In the genomic region with DNA sequence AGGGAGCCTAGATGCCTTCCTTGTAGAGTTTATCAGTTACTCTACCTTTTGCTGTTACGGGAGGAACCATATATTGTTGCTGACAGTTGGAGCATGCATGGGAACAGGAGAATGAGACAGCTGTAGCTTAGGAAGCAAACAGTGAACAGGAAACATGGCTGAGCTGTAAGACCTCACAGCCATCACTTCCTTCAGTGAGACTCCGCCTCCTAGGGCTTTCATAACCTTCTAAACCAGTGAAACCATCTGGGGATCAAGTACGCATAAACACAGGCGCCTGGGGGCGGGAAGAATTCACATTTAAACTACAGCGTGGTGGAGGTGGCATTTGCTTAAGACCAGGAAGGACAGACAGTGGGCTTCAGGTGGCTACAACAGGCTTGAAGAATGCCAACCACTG, we compare ENCODE assay signal across 24 mouse cellular contexts.
A peak's percentile ranks its signal among the peaks of the same experiment; 100 is the strongest.
DNase-seq lines count a peak whose midpoint lies in the region; ATAC-seq and TF ChIP-seq lines count a peak whose summit lies in the region.
"Had no signal": no experiment of that assay in that cellular context is flagged by ENCODE, and none has a peak within 500 bp of the region (broad histone marks: within the 10 kb centered on the region; RNA-seq: fewer than 3 reads in every experiment).

No protein-coding gene starts in this region.

- 90% methylated on average over 6 of the region's 6 CpGs for WGBS in forebrain, embryonic 13.5 days
- 82% methylated on average over 6 of the region's 6 CpGs for WGBS in forebrain, embryonic 11.5 days
- 87% methylated on average over 6 of the region's 6 CpGs for whole genome bisulfite sequencing in hindbrain, postnatal 0 days
- 81% methylated on average over 6 of the region's 6 CpGs for WGBS in hindbrain, embryonic 11.5 days
- 65% methylated on average over 6 of the region's 6 CpGs for WGBS in lung, embryonic 15.5 days

- no peak overlapping the region for H3K4me2 ChIP-seq in forebrain, embryonic 13.5 days
- no peak overlapping the region for H3K4me2 ChIP-seq in forebrain, embryonic 11.5 days (ENCODE audit: low read depth, low read length, severe bottlenecking)
- H3K4me2 ChIP-seq in hindbrain, postnatal 0 days (ENCODE audit: low read depth, low read length): no peak overlapping the region
- no peak overlapping the region for H3K4me2 ChIP-seq in hindbrain, embryonic 11.5 days (replicated peaks; ENCODE audit: low read depth, low read length)
- H3K4me2 ChIP-seq in lung, embryonic 15.5 days: no peak overlapping the region
- H3K4me2 ChIP-seq: heart, embryonic 12.5 days; stomach, embryonic 15.5 days had no signal

- peak overlapping the region; percentile 86 for H3K27ac ChIP-seq in forebrain, embryonic 13.5 days
- no peak overlapping the region for H3K27ac ChIP-seq in forebrain, embryonic 11.5 days (ENCODE audit: low read depth, low read length)
- H3K27ac ChIP-seq in hindbrain, postnatal 0 days: peak overlapping the region; percentile 51; the same call in 1 of the 2 replicates
- H3K27ac ChIP-seq in hindbrain, embryonic 11.5 days (ENCODE audit: low read depth, low read length): no peak overlapping the region
- 0 out of 2 replicates have a peak overlapping the region, but pooled peaks have one; percentile 76 for H3K27ac ChIP-seq in lung, embryonic 15.5 days
- H3K27ac ChIP-seq: liver, embryonic 14.5 days had no signal

- no peak for TF ChIP-seq CTCF in hindbrain, postnatal 0 days (IDR thresholded peaks at IDR 0.05; ENCODE audit: low read depth)

- H3K4me3 ChIP-seq in forebrain, embryonic 13.5 days: no peak overlapping the region
- no peak overlapping the region for H3K4me3 ChIP-seq in forebrain, embryonic 11.5 days (ENCODE audit: low read depth, low read length)
- H3K4me3 ChIP-seq in hindbrain, postnatal 0 days (ENCODE audit: low read length): no peak overlapping the region
- no peak overlapping the region for H3K4me3 ChIP-seq in hindbrain, embryonic 11.5 days (ENCODE audit: low read depth, low read length)
- H3K4me3 ChIP-seq in lung, embryonic 15.5 days: no peak overlapping the region
- H3K4me3 ChIP-seq: heart, embryonic 12.5 days; megakaryocyte, embryonic 14.5 days; myocyte; stomach, embryonic 15.5 days had no signal

- ATAC-seq in forebrain, embryonic 13.5 days: no peak
- ATAC-seq in forebrain, embryonic 11.5 days (replicated peaks; ENCODE audit: low FRiP score): no peak
- ATAC-seq in hindbrain, postnatal 0 days: no peak
- no peak for ATAC-seq in hindbrain, embryonic 11.5 days (ENCODE audit: low FRiP score)
- ATAC-seq in lung, embryonic 15.5 days (ENCODE audit: borderline replicate concordance, extremely low read depth, low FRiP score, low TSS enrichment): no peak
- peak; percentile 19 to 65; a peak in 3 of 4 replicates for ATAC-seq in hematopoietic stem cell, adult 5-6 weeks (replicated peaks in 1 of 2; ENCODE audit: insufficient read depth in 1 of 2, low FRiP score in 2 of 2, low TSS enrichment in 1 of 2, low read depth in 1 of 2, poor library complexity in 2 of 2, severe bottlenecking in 2 of 2)
- ATAC-seq: CD4-positive, CD25-positive, alpha-beta regulatory T cell, adult 4 months; Patski had no signal

- H3K9ac ChIP-seq in forebrain, embryonic 13.5 days: no peak overlapping the region
- H3K9ac ChIP-seq in forebrain, embryonic 11.5 days (ENCODE audit: low read length): no peak overlapping the region
- no peak overlapping the region for H3K9ac ChIP-seq in hindbrain, postnatal 0 days (replicated peaks; ENCODE audit: low read length)
- H3K9ac ChIP-seq in hindbrain, embryonic 11.5 days (ENCODE audit: low read depth, low read length): no peak overlapping the region
- H3K9ac ChIP-seq in lung, embryonic 15.5 days: no peak overlapping the region
- H3K9ac ChIP-seq: heart, embryonic 12.5 days; liver, embryonic 14.5 days; stomach, embryonic 15.5 days had no signal

- H3K9me3 ChIP-seq in forebrain, embryonic 13.5 days (replicated peaks): no peaks in the 10 kb centered on the region
- no peaks in the 10 kb centered on the region for H3K9me3 ChIP-seq in forebrain, embryonic 11.5 days (ENCODE audit: control insufficient read depth, low read length)
- no peaks in the 10 kb centered on the region for H3K9me3 ChIP-seq in hindbrain, postnatal 0 days (ENCODE audit: low read length)
- H3K9me3 ChIP-seq in hindbrain, embryonic 11.5 days (ENCODE audit: control insufficient read depth, low read length): no peaks in the 10 kb centered on the region
- no peaks in the 10 kb centered on the region for H3K9me3 ChIP-seq in lung, embryonic 15.5 days
- H3K9me3 ChIP-seq: heart, embryonic 12.5 days; megakaryocyte, embryonic 14.5 days; stomach, embryonic 15.5 days had no signal

- peaks cover 6% of the 10 kb centered on the region for H3K36me3 ChIP-seq in forebrain, embryonic 13.5 days (ENCODE audit: poor library complexity, severe bottlenecking)
- no peaks in the 10 kb centered on the region for H3K36me3 ChIP-seq in forebrain, embryonic 11.5 days (ENCODE audit: control insufficient read depth, insufficient read depth, low read length)
- peaks cover 5% of the 10 kb centered on the region; the same call in 1 of the 2 replicates for H3K36me3 ChIP-seq in hindbrain, postnatal 0 days (ENCODE audit: insufficient read depth, low read length)
- no peaks in the 10 kb centered on the region for H3K36me3 ChIP-seq in hindbrain, embryonic 11.5 days (ENCODE audit: control insufficient read depth, insufficient read depth, low read length)
- peaks cover 26% of the 10 kb centered on the region for H3K36me3 ChIP-seq in lung, embryonic 15.5 days

- H3K27me3 ChIP-seq in forebrain, embryonic 13.5 days: no peaks in the 10 kb centered on the region
- no peaks in the 10 kb centered on the region for H3K27me3 ChIP-seq in forebrain, embryonic 11.5 days (ENCODE audit: control insufficient read depth, insufficient read depth, low read length)
- H3K27me3 ChIP-seq in hindbrain, postnatal 0 days (ENCODE audit: insufficient read depth, low read length): no peaks in the 10 kb centered on the region
- H3K27me3 ChIP-seq in hindbrain, embryonic 11.5 days (ENCODE audit: control insufficient read depth, insufficient read depth, low read length): no peaks in the 10 kb centered on the region
- no peaks in the 10 kb centered on the region for H3K27me3 ChIP-seq in lung, embryonic 15.5 days
- H3K27me3 ChIP-seq: heart, embryonic 12.5 days; megakaryocyte, embryonic 14.5 days; Patski; stomach, embryonic 15.5 days had no signal

- no peak for DNase-seq in forebrain, embryonic 11.5 days (ENCODE audit: low spot score)
- no peak for DNase-seq in hindbrain, postnatal 0 days (ENCODE audit: low spot score)
- DNase-seq in hindbrain, embryonic 11.5 days (ENCODE audit: low spot score): no peak
- DNase-seq in lung, postnatal 4 days: no peak
- no peak for DNase-seq in right cerebral cortex, postnatal 4 days
- DNase-seq: adrenal gland, postnatal 14 days; cerebellum, adult 9-11 months; embryo, embryonic 11 days; heart, postnatal 14 days; kidney, adult 18-20 months; kidney, postnatal 25 days; midbrain, embryonic 14.5 days; right cerebral cortex, postnatal 25 days; thymus, adult 2 months had no signal

- H3K4me1 ChIP-seq in forebrain, embryonic 13.5 days: peaks cover 61% of the 10 kb centered on the region
- H3K4me1 ChIP-seq in forebrain, embryonic 11.5 days (replicated peaks; ENCODE audit: control insufficient read depth, insufficient read depth, low read length): peaks cover 10% of the 10 kb centered on the region
- peaks cover 36% of the 10 kb centered on the region for H3K4me1 ChIP-seq in hindbrain, postnatal 0 days (ENCODE audit: insufficient read depth, low read length)
- peaks cover 5% of the 10 kb centered on the region; the same call in 1 of the 2 replicates for H3K4me1 ChIP-seq in hindbrain, embryonic 11.5 days (replicated peaks; ENCODE audit: control insufficient read depth, insufficient read depth, low read length)
- H3K4me1 ChIP-seq in lung, embryonic 15.5 days: peaks cover 49% of the 10 kb centered on the region
- H3K4me1 ChIP-seq: megakaryocyte, embryonic 14.5 days had no signal

Comparison
In these comparisons a context has a peak if more than half of its experiments do, and no peak if none do; other contexts are left out.
1. H3K27ac ChIP-seq: peak in forebrain, embryonic 13.5 days (single experiment), hindbrain, postnatal 0 days (single experiment) and lung, embryonic 15.5 days (single experiment); none in forebrain, embryonic 11.5 days (single experiment) and hindbrain, embryonic 11.5 days (single experiment).
2. ATAC-seq: peak in hematopoietic stem cell, adult 5-6 weeks (2 of 2); none in forebrain, embryonic 13.5 days (single experiment), forebrain, embryonic 11.5 days (single experiment), hindbrain, postnatal 0 days (single experiment), hindbrain, embryonic 11.5 days (single experiment) and lung, embryonic 15.5 days (single experiment).